Mouse (Mus musculus): ENCODE measurements around the gene Wdr25.

Wdr25 gene

GRCm38 (mm10) chr12:109010070-109010649 is 116.7 kb downstream of the Wdr25 start:
- H3K36me3 ChIP-seq (ENCODE audit: control insufficient read depth, insufficient read depth, low read length, poor library complexity, severe bottlenecking) = no peaks in the 10 kb centered on the region
- no peaks in the 10 kb centered on the region for H3K27me3 ChIP-seq (ENCODE audit: control insufficient read depth, insufficient read depth, low read length, poor library complexity, severe bottlenecking)
- DNase-seq (ENCODE audit: low read depth, low spot score) = no peak

DNA sequence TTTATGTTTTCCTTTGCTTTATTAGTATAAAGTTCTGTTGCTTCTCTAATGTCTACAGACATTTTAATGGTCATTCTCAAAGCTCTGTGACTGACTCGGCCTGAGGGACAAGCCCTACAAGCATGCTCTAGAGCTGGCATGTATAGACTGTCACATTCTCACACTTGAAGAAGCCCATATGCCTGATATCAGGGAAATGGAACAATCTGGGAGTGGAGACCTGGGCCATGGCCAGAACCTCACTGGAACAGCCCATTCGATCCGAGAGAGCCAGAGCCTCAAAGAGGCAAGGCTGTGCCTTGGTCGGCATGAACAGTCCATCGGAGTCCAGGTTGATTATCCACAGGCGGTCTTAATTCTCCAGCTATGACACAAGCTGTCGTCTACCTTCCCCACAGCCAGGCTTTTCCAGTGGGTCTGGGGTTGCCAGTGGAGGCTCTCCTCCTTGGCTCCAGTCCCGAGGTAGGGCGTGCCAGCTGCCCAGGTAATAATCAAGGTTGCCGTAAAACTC is 128.8 kb downstream of the Wdr25 start:
- DNase-seq (ENCODE audit: low read depth, low spot score) = no peak
- no peaks in the 10 kb centered on the region for H3K36me3 ChIP-seq (ENCODE audit: control insufficient read depth, insufficient read depth, low read length, poor library complexity, severe bottlenecking)

GRCm38 (mm10) chr12:109022966-109023365 is 129.5 kb downstream of the Wdr25 start:
- no peak for DNase-seq (ENCODE audit: low read depth, low spot score)
- H3K27me3 ChIP-seq (ENCODE audit: control insufficient read depth, insufficient read depth, low read length, poor library complexity, severe bottlenecking) = no peaks in the 10 kb centered on the region
- H3K36me3 ChIP-seq (ENCODE audit: control insufficient read depth, insufficient read depth, low read length, poor library complexity, severe bottlenecking) = no peaks in the 10 kb centered on the region

More for the DNA sequence above, 128.8 kb downstream of the Wdr25 start:
- no peaks in the 10 kb centered on the region for H3K27me3 ChIP-seq (ENCODE audit: control insufficient read depth, insufficient read depth, low read length, poor library complexity, severe bottlenecking)

- Histone ChIP-seq H3K36me3 (ENCODE audit: control insufficient read depth, insufficient read depth, low read length, poor library complexity, severe bottlenecking) (no peaks in the 10 kb centered on the region), H3K27me3 (ENCODE audit: control insufficient read depth, insufficient read depth, low read length, poor library complexity, severe bottlenecking) (no peaks in the 10 kb centered on the region)
- DNase-seq (ENCODE audit: low read depth, low spot score) = peak; percentile 29
Observed at GRCm38 (mm10) chr12:109023780-109024179, 130.3 kb downstream of the Wdr25 start.

GRCm38 (mm10) chr12:109037026-109037425 is 143.6 kb downstream of the Wdr25 start:
- Histone ChIP-seq H3K36me3 (ENCODE audit: control insufficient read depth, insufficient read depth, low read length, poor library complexity, severe bottlenecking) (no peaks in the 10 kb centered on the region), H3K27me3 (ENCODE audit: control insufficient read depth, insufficient read depth, low read length, poor library complexity, severe bottlenecking) (no peaks in the 10 kb centered on the region)
- DNase-seq (ENCODE audit: low read depth, low spot score) = no peak

GRCm38 (mm10) chr12:109038179-109038819 is 144.9 kb downstream of the Wdr25 start:
- Histone ChIP-seq H3K36me3 (ENCODE audit: control insufficient read depth, insufficient read depth, low read length, poor library complexity, severe bottlenecking) (no peaks in the 10 kb centered on the region), H3K27me3 (ENCODE audit: control insufficient read depth, insufficient read depth, low read length, poor library complexity, severe bottlenecking) (no peaks in the 10 kb centered on the region)
- no peak for DNase-seq (ENCODE audit: low read depth, low spot score)

DNA sequence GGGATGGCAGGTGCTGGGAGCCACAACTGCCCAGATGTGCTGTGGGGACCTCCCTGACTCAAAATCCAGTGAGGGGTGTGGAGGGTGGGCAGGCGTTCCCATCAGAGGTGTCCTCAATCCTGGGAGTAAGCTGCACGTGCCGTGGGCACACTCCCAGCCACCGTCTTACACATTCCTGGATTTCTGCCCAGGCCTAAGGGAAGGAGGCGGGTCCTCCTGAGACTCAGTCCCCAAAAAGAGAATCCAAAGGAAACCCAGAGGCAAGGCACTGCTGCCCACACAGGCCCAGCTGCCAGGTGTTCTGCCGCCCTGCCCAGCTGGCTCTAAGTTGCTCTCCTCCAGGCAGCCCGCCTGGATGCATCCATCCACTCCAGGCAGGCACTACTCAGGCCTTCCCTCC is 145.9 kb downstream of the Wdr25 start:
- Histone ChIP-seq H3K36me3 (ENCODE audit: control insufficient read depth, insufficient read depth, low read length, poor library complexity, severe bottlenecking) (no peaks in the 10 kb centered on the region), H3K27me3 (ENCODE audit: control insufficient read depth, insufficient read depth, low read length, poor library complexity, severe bottlenecking) (no peaks in the 10 kb centered on the region)
- no peak for DNase-seq (ENCODE audit: low read depth, low spot score)

GRCm38 (mm10) chr12:109044497-109044896 is 151.1 kb downstream of the Wdr25 start:
- peak; percentile 57 for DNase-seq (ENCODE audit: low read depth, low spot score)
- Histone ChIP-seq H3K36me3 (ENCODE audit: control insufficient read depth, insufficient read depth, low read length, poor library complexity, severe bottlenecking) (no peaks in the 10 kb centered on the region), H3K27me3 (ENCODE audit: control insufficient read depth, insufficient read depth, low read length, poor library complexity, severe bottlenecking) (no peaks in the 10 kb centered on the region)

- DNase-seq (ENCODE audit: low read depth, low spot score) = no peak
- H3K36me3 ChIP-seq (ENCODE audit: control insufficient read depth, insufficient read depth, low read length, poor library complexity, severe bottlenecking) = no peaks in the 10 kb centered on the region
- H3K27me3 ChIP-seq (ENCODE audit: control insufficient read depth, insufficient read depth, low read length, poor library complexity, severe bottlenecking) = no peaks in the 10 kb centered on the region
Observed at GRCm38 (mm10) chr12:109045581-109045980, 152.2 kb downstream of the Wdr25 start.

DNA sequence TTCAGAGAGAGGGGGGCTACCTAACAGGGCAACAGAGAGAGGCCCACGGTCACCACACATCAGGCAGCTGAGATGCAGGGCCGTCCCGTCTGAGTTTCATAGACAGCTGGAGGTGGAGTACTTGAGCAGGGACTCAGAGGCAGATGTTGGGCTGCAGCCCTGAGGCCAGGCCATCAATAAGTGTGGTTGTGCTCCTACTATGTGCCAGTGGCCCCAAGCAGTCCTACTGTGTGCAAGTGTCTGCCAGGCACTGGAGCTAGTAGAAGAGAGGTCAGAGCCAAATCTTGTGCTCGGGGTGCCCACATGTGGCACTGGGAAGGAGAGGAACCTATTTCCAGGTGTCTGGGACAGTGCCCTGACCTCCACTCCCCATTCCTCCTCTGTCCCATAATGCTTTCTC is 156.5 kb downstream of the Wdr25 start:
- peaks cover 4% of the 10 kb centered on the region; the same call in 1 of the 2 replicates for H3K27me3 ChIP-seq (ENCODE audit: control insufficient read depth, insufficient read depth, low read length, poor library complexity, severe bottlenecking)
- H3K36me3 ChIP-seq (ENCODE audit: control insufficient read depth, insufficient read depth, low read length, poor library complexity, severe bottlenecking) = no peaks in the 10 kb centered on the region
- DNase-seq (ENCODE audit: low read depth, low spot score) = no peak

- DNase-seq (ENCODE audit: low read depth, low spot score) = no peak
- H3K36me3 ChIP-seq (ENCODE audit: control insufficient read depth, insufficient read depth, low read length, poor library complexity, severe bottlenecking) = no peaks in the 10 kb centered on the region
- peaks cover 4% of the 10 kb centered on the region for H3K27me3 ChIP-seq (ENCODE audit: control insufficient read depth, insufficient read depth, low read length, poor library complexity, severe bottlenecking)
Observed at GRCm38 (mm10) chr12:109053020-109053806, 159.8 kb downstream of the Wdr25 start.

DNA sequence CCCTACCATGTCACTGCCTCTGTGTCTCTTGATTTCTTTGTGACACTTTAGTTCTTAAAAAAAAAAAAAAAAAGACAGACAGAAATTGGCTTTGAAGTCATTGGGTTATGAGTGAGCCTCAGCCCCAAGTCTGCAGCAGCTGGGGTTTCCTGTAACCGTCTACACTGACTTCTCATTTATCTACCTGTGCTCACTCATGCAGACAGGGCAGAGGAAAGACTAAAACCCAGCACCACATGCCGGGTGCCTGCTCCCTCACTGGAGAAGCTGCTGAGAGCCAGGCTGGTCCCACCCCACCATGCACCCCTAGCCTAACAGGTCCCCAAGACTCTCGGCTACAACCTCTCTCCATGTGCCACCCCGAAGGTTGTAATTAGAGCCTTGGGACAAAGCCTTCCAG is 164.3 kb downstream of the Wdr25 start:
- Histone ChIP-seq H3K36me3 (ENCODE audit: control insufficient read depth, insufficient read depth, low read length, poor library complexity, severe bottlenecking) (no peaks in the 10 kb centered on the region), H3K27me3 (ENCODE audit: control insufficient read depth, insufficient read depth, low read length, poor library complexity, severe bottlenecking) (no peaks in the 10 kb centered on the region; the same call in 1 of the 2 replicates)
- DNase-seq (ENCODE audit: low read depth, low spot score) = no peak

DNA sequence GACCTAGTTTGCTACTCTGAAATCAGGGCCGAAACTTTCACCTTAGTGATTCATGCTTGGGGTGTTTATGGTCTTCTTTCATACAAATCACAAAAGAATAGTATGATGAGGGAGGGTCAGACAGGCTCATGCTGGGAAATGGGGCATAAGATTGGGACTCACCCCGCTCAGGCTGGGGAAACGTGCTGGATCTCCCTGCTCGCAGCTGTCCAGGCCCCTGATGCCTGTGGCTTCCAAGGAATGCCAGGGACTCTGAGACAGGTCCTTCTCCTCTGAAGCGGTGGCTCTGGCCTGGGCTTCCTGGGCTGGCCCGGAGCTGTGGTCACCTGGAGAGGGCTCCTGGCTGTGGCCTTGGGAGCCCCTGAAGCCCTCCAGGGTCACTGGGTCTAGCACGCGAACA is 165.2 kb downstream of the Wdr25 start:
- DNase-seq (ENCODE audit: low read depth, low spot score) = no peak
- Histone ChIP-seq H3K36me3 (ENCODE audit: control insufficient read depth, insufficient read depth, low read length, poor library complexity, severe bottlenecking) (no peaks in the 10 kb centered on the region), H3K27me3 (ENCODE audit: control insufficient read depth, insufficient read depth, low read length, poor library complexity, severe bottlenecking) (no peaks in the 10 kb centered on the region; the same call in 1 of the 2 replicates)

DNA sequence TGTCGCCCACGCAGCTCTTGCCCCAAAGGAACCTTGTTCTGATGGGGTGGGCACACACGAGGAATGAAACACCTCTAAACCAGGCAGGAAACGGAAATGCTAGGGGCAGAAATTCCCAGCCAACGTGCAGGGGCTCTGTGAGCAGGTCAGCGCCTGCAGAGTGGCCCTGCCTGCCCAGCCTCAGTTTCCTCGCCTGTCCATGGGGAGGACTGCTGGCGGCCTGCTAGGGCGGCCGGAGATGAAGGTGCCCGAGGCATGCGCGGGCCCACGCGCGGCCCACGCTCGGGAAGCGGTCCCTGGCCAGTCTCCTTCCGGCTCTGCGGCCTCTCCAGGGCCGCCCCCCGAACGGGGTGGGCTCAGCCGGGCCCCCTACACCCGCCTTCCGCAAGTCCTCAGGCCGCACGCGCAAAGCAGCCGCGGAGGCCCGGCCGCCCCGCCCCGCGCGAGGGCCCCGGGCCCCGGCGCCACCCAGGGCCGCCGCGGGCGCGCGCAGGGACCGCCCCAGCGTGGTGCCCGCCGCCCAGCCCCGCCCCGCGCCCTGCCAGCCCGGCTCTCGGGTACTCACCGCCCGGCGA is 174.2 kb downstream of the Wdr25 start:
- Histone ChIP-seq H3K36me3 (ENCODE audit: control insufficient read depth, insufficient read depth, low read length, poor library complexity, severe bottlenecking) (no peaks in the 10 kb centered on the region), H3K27me3 (ENCODE audit: control insufficient read depth, insufficient read depth, low read length, poor library complexity, severe bottlenecking) (no peaks in the 10 kb centered on the region)
- peak; percentile 65 for DNase-seq (ENCODE audit: low read depth, low spot score)

All from splenic B cell, adult 2 months (primary cell).